Mouse (Mus musculus) CH12.LX (cell line): Measurements from ENCODE around the gene Nrap. TPM values are rescaled to one million over a fixed set of nuclear protein-coding genes. Genes with fewer than 3 reads are reported as not detected.

Experiments used
- DNase-seq: peaks from one replicate; pipeline ENCODE4 v3.0.0-alpha.2; 2013; ENCODE audit errors: extremely low read depth
- H3K27ac ChIP-seq: 2 replicates; pipeline ENCODE4 v1.5.1; 2012; ENCODE audit warnings: low read depth, mild to moderate bottlenecking, control low read depth, moderate library complexity; ENCODE audit not compliant: insufficient read depth
- H3K27me3 ChIP-seq: replicated peaks from 2 replicates; pipeline ENCODE3; 2012; ENCODE audit warnings: inconsistent platforms
- H3K36me3 ChIP-seq, 2 experiments: replicated peaks in 1 of 2; 2 replicates each; pipeline versions ENCODE3 to v1.6.1; 2012; ENCODE audit warnings: inconsistent platforms in 1 of 2, low read length in 1 of 2, mild to moderate bottlenecking in 1 of 2, mixed read lengths in 1 of 2, moderate library complexity in 1 of 2; ENCODE audit not compliant: control insufficient read depth in 1 of 2, insufficient read depth in 1 of 2
- H3K4me1 ChIP-seq, 2 experiments: 2 replicates each; pipeline ENCODE4 v1.6.1; 2012; ENCODE audit warnings: inconsistent platforms in 1 of 2, moderate library complexity in 1 of 2; ENCODE audit not compliant: insufficient read depth in 2 of 2, control insufficient read depth in 1 of 2
- H3K4me2 ChIP-seq: 2 replicates; pipeline ENCODE4 v1.6.1; 2012; ENCODE audit warnings: low read depth, mild to moderate bottlenecking, control low read depth; ENCODE audit not compliant: poor library complexity, insufficient read depth, severe bottlenecking
- H3K4me3 ChIP-seq, 3 experiments: fragments of 150-350 bp in 1 of 3; sonication (generic) in 1 of 3; replicated peaks in 1 of 3; 2 replicates each; pipeline versions ENCODE3 to v1.5.1; 2011 to 2012; ENCODE audit warnings: low read depth in 2 of 3, low read length in 2 of 3, mild to moderate bottlenecking in 2 of 3, moderate library complexity in 2 of 3, control low read depth in 1 of 3, improper control_type of control experiment in 1 of 3, inconsistent platforms in 1 of 3, mixed read lengths in 1 of 3; ENCODE audit not compliant: poor library complexity in 1 of 3
- H3K79me2 ChIP-seq: replicated peaks from 2 replicates; pipeline ENCODE4 v1.6.1; 2012; ENCODE audit warnings: mild to moderate bottlenecking, moderate library complexity; ENCODE audit not compliant: control insufficient read depth, poor library complexity, insufficient read depth, severe bottlenecking; ENCODE audit errors: extremely low read depth
- H3K9ac ChIP-seq: 2 replicates; pipeline ENCODE4 v1.6.1; 2012; ENCODE audit warnings: low read depth, mild to moderate bottlenecking, control low read depth, moderate library complexity; ENCODE audit not compliant: insufficient read depth
- H3K9me3 ChIP-seq: replicated peaks from 2 replicates; pipeline ENCODE3; 2012; ENCODE audit warnings: low read length, inconsistent platforms, mixed read lengths
- BHLHE40 ChIP-seq: IDR thresholded peaks from 2 replicates; pipeline ENCODE4 v1.6.1; 2011; ENCODE audit warnings: mild to moderate bottlenecking, low read depth, low read length, improper control_type of control experiment
- CHD1 ChIP-seq: IDR thresholded peaks from 2 replicates; pipeline ENCODE4 v1.6.1; 2012; ENCODE audit warnings: low read depth, low read length, improper control_type of control experiment, inconsistent platforms
- CTCF ChIP-seq, 2 experiments: IDR thresholded peaks in 1 of 2; conservative IDR thresholded peaks in 1 of 2; 2 replicates each; pipeline ENCODE4 v1.5.1; 2011 to 2012; ENCODE audit warnings: low read depth in 2 of 2, low read length in 2 of 2, improper control_type of control experiment in 1 of 2, inconsistent platforms in 1 of 2, mild to moderate bottlenecking in 1 of 2, moderate library complexity in 1 of 2
- E2F4 ChIP-seq: IDR thresholded peaks from 2 replicates; pipeline ENCODE4 v1.6.1; 2011; ENCODE audit warnings: low read depth, low read length, improper control_type of control experiment; ENCODE audit not compliant: insufficient replicate concordance
- ELF1 ChIP-seq: IDR thresholded peaks from 2 replicates; pipeline ENCODE4 v1.6.1; 2014; ENCODE audit warnings: low read depth, mild to moderate bottlenecking, inconsistent platforms, low read length, improper control_type of control experiment
- EP300 ChIP-seq: IDR thresholded peaks from 2 replicates; pipeline ENCODE4 v1.6.1; 2011; ENCODE audit warnings: low read length, improper control_type of control experiment
- IRF4 ChIP-seq: IDR thresholded peaks from 2 replicates; pipeline ENCODE4 v1.6.1; 2014; ENCODE audit warnings: low read depth, mild to moderate bottlenecking, inconsistent platforms, low read length, improper control_type of control experiment
- KAT2A ChIP-seq: IDR thresholded peaks from 2 replicates; pipeline ENCODE4 v1.6.1; 2012; ENCODE audit warnings: low read length, improper control_type of control experiment, inconsistent platforms; ENCODE audit not compliant: insufficient replicate concordance
- MAX ChIP-seq: IDR thresholded peaks from 2 replicates; pipeline ENCODE4 v1.6.1; 2011; ENCODE audit warnings: low read length, improper control_type of control experiment
- MAZ ChIP-seq: IDR thresholded peaks from 2 replicates; pipeline ENCODE4 v1.6.1; 2012; ENCODE audit warnings: low read depth, mild to moderate bottlenecking, inconsistent platforms, low read length, improper control_type of control experiment, moderate library complexity
- MEF2A ChIP-seq: IDR thresholded peaks from 2 replicates; pipeline ENCODE4 v1.6.1; 2014; ENCODE audit warnings: low read depth, mild to moderate bottlenecking, inconsistent platforms, low read length, improper control_type of control experiment, borderline replicate concordance
- MYC ChIP-seq: IDR thresholded peaks from 2 replicates; pipeline ENCODE4 v1.6.1; 2011; ENCODE audit warnings: low read depth, mild to moderate bottlenecking, improper control_type of control experiment, low read length
- PAX5 ChIP-seq: IDR thresholded peaks from 2 replicates; pipeline ENCODE4 v1.6.1; 2012; ENCODE audit warnings: low read length, inconsistent platforms, mixed read lengths
- POLR2AphosphoS2 ChIP-seq: IDR thresholded peaks from 2 replicates; pipeline ENCODE4 v1.6.1; 2011; ENCODE audit warnings: low read depth, low read length, improper control_type of control experiment
- RAD21 ChIP-seq: IDR thresholded peaks from 2 replicates; pipeline ENCODE4 v1.6.1; 2011; ENCODE audit warnings: low read depth, mild to moderate bottlenecking, low read length, improper control_type of control experiment, moderate library complexity
- SMC3 ChIP-seq: IDR thresholded peaks from 2 replicates; pipeline ENCODE4 v1.6.1; 2011; ENCODE audit warnings: low read depth, low read length, improper control_type of control experiment
- TBP ChIP-seq: conservative IDR thresholded peaks from 2 replicates; pipeline ENCODE4 v1.6.1; 2011; ENCODE audit warnings: low read depth, low read length, improper control_type of control experiment
- TCF12 ChIP-seq: IDR thresholded peaks from 2 replicates; pipeline ENCODE4 v1.6.1; 2014; ENCODE audit warnings: low read depth, mild to moderate bottlenecking, inconsistent platforms, low read length, improper control_type of control experiment
- UBTF ChIP-seq: IDR thresholded peaks from 2 replicates; pipeline ENCODE4 v1.6.1; 2012; ENCODE audit warnings: low read depth, mild to moderate bottlenecking, inconsistent platforms, low read length, improper control_type of control experiment, moderate library complexity
- USF1 ChIP-seq: IDR thresholded peaks from 2 replicates; pipeline ENCODE4 v1.6.1; 2014; ENCODE audit warnings: low read depth, mild to moderate bottlenecking, inconsistent platforms, low read length, improper control_type of control experiment
- ZC3H11A ChIP-seq: IDR thresholded peaks from 2 replicates; pipeline ENCODE4 v1.6.1; 2012; ENCODE audit warnings: low read depth, mild to moderate bottlenecking, inconsistent platforms, low read length, improper control_type of control experiment
- ZKSCAN1 ChIP-seq: IDR thresholded peaks from 2 replicates; pipeline ENCODE4 v1.6.1; 2012; ENCODE audit warnings: low read depth, inconsistent platforms, low read length, improper control_type of control experiment, borderline replicate concordance
- ZMIZ1 ChIP-seq: IDR thresholded peaks from 2 replicates; pipeline ENCODE4 v1.6.1; 2012; ENCODE audit warnings: low read depth, mild to moderate bottlenecking, inconsistent platforms, low read length, improper control_type of control experiment
- dilution Hi-C: fragments of 300-500 bp; cut with MboI; formaldehyde crosslinking; loops from 2 replicates; pipeline ENCODE4 v1.14.3; 2020; ENCODE audit warnings: low sequenced_read_pairs; ENCODE audit not compliant: extremely low pct_unique_long_range_greater_than_20kb, extremely low pct_ligation_motif_present
- in situ Hi-C: fragments of 300-500 bp; cut with MboI; formaldehyde crosslinking; loops from 3 replicates; pipeline ENCODE4 v1.14.3; 2019; ENCODE audit warnings: low sequenced_read_pairs, low pct_ligation_motif_present, low pct_unique_long_range_greater_than_20kb, mixed read lengths
- polyA plus RNA-seq: library from polyadenylated mRNA; unstranded; fragments of >175 nt; gene quantifications from 2 replicates; pipeline ENCODE4 v1.2.1, GENCODE M21; 2012; ENCODE audit warnings: low read depth; ENCODE audit not compliant: insufficient read length
- total RNA-seq, 2 experiments: library from RNA; depleted of rRNA; stranded (reverse); fragments of 300-350 nt in 1 of 2; fragments of >200 nt in 1 of 2; gene quantifications; 2 replicates each; pipeline ENCODE4 v1.2.3; 2012 to 2014

Nrap gene
- total and polyA plus RNA-seq, 3 experiments: 0.04 to 1.5 (median 0.17) TPM

GRCm38 (mm10) chr19:56316531-56316930 is 73.3 kb downstream of the Nrap start:
- dilution Hi-C loops: no loop called here

DNA sequence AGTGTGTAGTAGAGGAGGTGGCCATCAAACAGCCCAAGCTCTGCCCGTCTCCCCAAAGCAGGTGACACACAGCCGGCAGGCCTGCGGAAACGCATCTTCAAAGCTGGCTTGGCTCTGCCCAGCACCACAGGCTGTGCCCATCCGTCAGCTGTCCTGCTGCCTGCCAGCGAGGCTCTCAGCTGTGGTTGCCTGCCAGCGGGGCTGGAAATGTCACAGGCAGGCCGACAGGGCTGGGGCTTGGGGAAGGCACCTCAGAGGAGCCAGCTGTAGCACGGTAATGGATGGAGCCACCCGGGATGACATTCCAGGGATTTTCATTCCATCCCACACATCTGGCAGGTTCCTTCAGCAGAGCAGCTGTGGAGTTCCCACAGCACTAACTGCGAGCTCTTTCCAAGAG is 89.0 kb downstream of the Nrap start:
- dilution Hi-C loops (no loop called here), in situ Hi-C loops (no loop called here)
- Histone ChIP-seq H3K79me2 (no peaks in the 10 kb centered on the region), H3K27me3 (peaks cover 84% of the 10 kb centered on the region), H3K4me3 (no peak overlapping the region), H3K9me3 (no peaks in the 10 kb centered on the region), H3K4me1 (peaks cover 2 to 7% of the 10 kb centered on the region in 2 experiments; a peak in 1 of 4 replicates), H3K9ac (no peak overlapping the region), H3K4me2 (no peak overlapping the region), H3K27ac (no peak overlapping the region), H3K36me3 (no peaks in the 10 kb centered on the region)
- TF ChIP-seq EP300 (no peak), ELF1 (no peak), MAZ (no peak), USF1 (no peak), ZKSCAN1 (no peak), PAX5 (no peak), MEF2A (no peak), ZMIZ1 (no peak), ZC3H11A (no peak), TBP (no peak), BHLHE40 (no peak), POLR2AphosphoS2 (no peak), CHD1 (no peak), MAX (no peak), UBTF (no peak), CTCF (conservative IDR thresholded peaks at IDR 0.05 in 1 of 2, IDR thresholded peaks at IDR 0.05 in 1 of 2; ENCODE audit: low read depth in 2 of 2, low read length in 2 of 2) (no peak)
- DNase-seq: no peak

More at GRCm38 (mm10) chr19:56316531-56316930, 73.3 kb downstream of the Nrap start:
- Histone ChIP-seq H3K36me3 (no peaks in the 10 kb centered on the region), H3K27me3 (peaks cover 96% of the 10 kb centered on the region), H3K27ac (no peak overlapping the region), H3K9me3 (no peaks in the 10 kb centered on the region), H3K9ac (no peak overlapping the region), H3K79me2 (no peaks in the 10 kb centered on the region), H3K4me3 (no peak overlapping the region), H3K4me2 (no peak overlapping the region), H3K4me1 (no peaks in the 10 kb centered on the region)
- TF ChIP-seq TBP (no peak), IRF4 (no peak), SMC3 (no peak), POLR2AphosphoS2 (no peak), CTCF (conservative IDR thresholded peaks at IDR 0.05 in 1 of 2, IDR thresholded peaks at IDR 0.05 in 1 of 2; ENCODE audit: low read depth in 2 of 2, low read length in 2 of 2) (no peak), TCF12 (no peak), E2F4 (no peak), MYC (no peak), ZMIZ1 (no peak), RAD21 (no peak), KAT2A (no peak)
- no peak for DNase-seq
- in situ Hi-C loops: no loop called here
